Mouse (Mus musculus): ENCODE results near the gene Chil1.

- TF ChIP-seq GATA1 (IDR thresholded peaks at IDR 0.05; ENCODE audit: low read length): no peak
- TF ChIP-seq TAL1 (IDR thresholded peaks at IDR 0.05; ENCODE audit: low read length): no peak
These were observed 13.1 kb downstream of the Chil1 start for GRCm38 (mm10) chr1:134195117-134195516.
